Mouse (Mus musculus) c-Kit-positive CD71-positive TER-119-negative erythroid progenitor cells, embryonic 14.5 days (primary cell): ENCODE measurements around the gene Lep.

Source experiments
- DNase-seq: peaks from one replicate; pipeline ENCODE4 v3.0.0-alpha.2; 2013; ENCODE audit warnings: low read depth

The Lep gene

GRCm38 (mm10) chr6:29044029-29044428, 16.0 kb upstream of the Lep start:
- no peak for DNase-seq

DNA sequence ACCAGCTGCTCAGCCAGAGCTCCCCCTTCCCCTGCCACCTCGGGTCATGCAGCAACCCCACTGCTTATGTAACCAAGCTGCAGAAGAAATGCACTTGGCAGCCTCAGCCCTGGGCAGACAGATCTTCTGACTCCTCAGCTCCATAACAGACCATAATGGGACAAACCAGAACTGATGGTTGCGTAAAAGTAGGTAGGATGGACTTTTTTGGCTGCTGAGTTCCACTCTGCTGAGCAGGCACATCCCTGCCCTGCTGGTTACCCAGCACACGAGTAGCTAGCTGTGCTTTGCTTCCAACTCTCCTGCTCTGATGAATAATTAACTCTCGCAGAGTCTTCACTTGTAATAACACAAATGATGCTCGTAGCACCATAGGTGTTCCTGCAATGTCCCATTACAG, 10.1 kb upstream of the Lep start:
- no peak for DNase-seq

GRCm38 (mm10) chr6:29052188-29052587, 7.8 kb upstream of the Lep start:
- DNase-seq: no peak

- no peak for DNase-seq
Measured at GRCm38 (mm10) chr6:29053181-29053580, 6.8 kb upstream of the Lep start.

DNA sequence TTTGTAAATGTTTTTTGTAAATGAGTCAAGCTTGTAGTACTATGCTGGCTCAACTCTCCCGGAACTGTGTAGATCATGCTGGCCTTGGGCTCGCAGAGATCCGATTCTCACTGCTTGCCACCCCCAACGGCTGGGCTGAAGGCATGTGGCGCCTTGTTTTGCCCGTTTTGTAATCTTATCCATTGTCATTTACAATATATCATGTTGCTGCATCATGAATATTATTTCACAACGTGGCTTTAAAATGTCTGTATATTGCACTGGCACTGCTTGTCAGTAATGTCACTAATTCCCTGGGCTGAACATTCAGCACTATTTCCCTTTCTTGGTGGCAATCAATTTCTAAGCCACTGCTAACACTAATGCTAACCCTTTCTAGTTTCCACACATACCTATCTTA, 3.6 kb upstream of the Lep start:
- DNase-seq: no peak

DNA sequence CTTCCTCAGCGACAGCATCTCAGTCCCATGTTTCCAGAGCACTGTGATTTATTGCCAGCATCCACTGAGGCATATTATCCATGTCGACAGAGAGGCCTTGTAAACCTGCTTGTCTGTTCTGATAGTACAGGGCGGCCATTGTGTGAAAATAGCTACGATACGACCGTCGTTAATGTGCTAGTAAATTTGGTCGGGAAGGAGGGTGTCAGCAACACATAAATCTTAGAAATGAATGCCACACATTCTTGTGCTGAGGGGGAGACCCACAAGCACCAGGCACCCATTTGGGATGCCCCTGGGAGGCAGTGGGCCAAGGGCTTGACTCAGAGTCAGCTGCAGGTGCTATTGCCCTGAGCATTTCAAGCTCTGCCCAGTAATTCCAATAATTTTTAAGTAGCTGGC, 6.4 kb downstream of the Lep start:
- no peak for DNase-seq

DNA sequence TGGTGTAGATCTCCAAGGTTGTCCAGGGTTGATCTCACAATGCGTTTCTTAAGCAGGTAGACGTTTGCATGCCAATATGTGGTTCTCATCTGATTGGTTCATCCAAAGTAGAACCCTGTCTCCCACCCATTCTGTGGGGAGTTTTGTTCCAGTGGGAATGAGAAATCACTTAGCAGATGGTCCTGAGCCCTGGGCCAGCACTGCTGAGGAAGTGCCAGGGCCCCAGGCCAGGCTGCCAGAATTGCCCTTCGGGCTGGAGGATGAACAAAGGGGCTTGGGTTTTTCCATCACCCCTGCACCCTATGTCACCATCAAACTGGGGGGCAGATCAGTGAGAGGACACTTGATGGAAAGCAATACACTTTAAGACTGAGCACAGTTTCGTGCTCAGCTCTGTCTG, 12.2 kb downstream of the Lep start:
- no peak for DNase-seq

DNA sequence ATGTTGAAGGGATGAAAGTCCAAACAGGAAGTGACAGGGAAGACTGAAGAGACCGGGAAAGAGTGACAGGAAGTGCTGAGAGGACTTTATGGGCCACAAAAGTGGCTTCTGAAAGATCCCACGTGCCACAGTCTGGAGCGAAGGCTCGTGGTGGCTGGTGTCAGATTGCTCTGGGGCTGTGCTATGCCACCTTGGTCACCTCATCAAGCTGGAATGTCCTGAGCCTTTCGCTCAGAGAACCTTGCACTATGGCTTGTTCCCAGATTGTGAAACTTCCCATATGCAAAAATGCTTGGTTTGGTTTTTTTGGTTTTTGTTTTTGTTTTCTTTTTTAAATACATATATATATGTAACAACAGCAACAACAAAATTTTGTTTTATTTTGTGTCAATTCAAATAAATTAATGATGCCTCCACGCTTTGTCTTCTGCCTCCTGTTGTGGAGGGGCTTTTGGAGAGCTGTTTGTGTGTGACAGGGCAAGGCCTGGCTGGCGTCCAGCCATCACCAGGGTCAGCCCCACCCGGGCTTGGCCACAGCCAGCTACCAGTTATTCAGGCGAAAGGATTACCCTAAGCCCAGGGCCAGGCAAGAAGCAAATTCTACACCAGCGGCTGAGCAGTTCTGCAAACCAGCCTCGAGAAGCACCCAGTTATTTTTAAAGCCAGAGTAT, 13.6 kb downstream of the Lep start:
- no peak for DNase-seq

DNA sequence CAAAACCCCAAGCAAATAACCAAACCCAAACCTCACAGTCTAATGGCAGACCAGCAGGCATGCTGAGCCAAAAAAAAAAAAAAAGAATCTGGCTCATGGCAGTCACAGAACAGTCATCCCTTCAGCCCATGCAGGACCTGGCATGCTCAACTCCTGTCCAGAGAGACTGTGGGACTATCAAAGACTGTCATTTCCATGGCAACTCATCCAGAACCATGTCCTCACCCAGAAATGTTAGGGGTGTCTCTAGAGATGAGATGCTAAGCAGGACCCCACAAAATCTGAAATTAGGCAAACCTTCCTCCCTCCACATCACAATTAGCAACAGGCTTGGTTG, 14.1 kb downstream of the Lep start:
- no peak for DNase-seq

GRCm38 (mm10) chr6:29079291-29079690, 19.3 kb downstream of the Lep start:
- DNase-seq: no peak

GRCm38 (mm10) chr6:29081826-29082363, 21.9 kb downstream of the Lep start:
- DNase-seq: no peak

DNA sequence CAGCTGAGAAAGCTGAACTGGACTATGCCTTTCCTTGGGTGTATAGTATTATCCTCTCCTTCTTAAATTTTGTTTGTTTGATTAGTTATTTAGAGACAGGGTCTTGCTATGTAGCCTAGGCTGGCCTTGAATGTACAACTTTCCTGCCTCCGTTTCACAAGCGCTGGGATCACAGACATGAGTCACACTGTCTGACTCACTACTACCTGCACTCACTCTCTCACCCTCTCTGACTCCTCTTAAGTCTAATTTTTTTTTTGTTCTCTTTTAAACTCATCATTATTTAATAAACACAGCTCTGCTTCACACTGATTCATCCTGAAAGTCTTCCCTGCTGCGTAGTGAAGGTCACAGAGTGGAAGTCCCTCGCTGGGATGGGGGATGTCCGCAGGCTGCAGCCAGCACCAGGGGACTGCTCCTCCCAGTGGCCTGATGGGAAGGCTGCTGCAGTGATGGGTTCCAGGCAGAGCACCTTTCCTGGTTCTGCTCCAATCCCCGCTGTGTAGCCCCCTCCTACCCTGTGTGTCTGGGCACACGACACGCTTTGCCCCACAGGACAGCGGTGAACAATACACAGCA, 22.8 kb downstream of the Lep start:
- DNase-seq: no peak

GRCm38 (mm10) chr6:29084401-29084800, 24.4 kb downstream of the Lep start:
- DNase-seq: no peak

DNA sequence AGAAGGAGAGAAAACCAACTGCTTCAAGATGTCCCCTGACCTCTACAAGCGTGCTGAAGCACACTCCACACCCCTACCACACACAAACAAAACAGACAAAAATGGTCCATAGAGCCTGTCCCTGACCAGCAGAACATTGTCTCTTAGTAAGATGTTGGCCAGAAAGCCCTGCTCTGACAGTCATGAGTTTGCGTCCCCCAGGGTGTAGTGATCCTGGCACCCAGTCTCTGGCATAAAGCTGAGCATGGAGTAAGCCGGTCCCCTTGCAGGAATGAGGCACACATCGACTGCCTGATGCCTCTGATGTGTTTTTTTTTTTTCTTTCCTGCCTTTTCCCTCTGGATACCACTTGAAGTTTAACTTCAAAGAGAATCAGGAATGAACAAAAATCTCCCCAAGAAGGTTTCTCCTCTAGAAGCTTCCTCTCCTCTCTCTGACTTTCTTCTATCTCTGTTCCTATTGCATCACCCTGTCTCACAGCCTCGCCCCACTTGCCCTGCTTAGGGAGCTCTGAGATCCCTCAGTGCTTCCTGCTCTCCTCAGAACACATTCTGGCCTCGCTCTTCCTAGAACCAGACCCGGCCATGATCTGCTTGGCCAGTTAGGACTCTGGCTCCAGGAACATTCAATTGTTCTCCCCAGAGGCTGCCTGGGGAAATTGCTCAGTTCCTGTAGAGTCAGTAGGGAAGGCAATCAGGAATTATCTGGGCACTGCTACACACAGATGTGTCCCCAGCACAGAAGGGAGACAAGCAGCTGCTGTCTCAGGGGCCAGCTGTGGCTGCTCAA, 28.1 kb downstream of the Lep start:
- DNase-seq: no peak

DNA sequence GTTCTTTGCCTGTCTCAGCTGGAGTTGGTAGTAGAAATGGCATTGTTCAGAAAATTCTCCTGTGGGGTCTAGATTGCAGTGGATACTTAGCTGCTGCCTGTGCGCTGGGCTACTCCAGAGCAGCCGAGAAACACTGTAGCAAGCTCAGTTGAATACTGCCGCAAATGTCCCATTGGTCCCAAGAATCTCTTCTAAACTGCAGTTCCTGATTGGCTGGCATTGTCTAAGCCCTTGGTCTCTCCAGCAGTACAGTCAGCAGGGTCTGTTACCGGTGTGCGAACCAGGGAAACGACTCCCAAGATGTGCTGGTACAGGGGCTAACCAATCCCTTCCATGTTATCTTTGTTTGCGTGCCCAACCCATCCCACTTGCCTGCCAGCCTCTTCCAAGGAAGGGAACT, 32.2 kb downstream of the Lep start:
- DNase-seq: no peak

- no peak for DNase-seq
Measured at GRCm38 (mm10) chr6:29092904-29093303, 32.9 kb downstream of the Lep start.

DNA sequence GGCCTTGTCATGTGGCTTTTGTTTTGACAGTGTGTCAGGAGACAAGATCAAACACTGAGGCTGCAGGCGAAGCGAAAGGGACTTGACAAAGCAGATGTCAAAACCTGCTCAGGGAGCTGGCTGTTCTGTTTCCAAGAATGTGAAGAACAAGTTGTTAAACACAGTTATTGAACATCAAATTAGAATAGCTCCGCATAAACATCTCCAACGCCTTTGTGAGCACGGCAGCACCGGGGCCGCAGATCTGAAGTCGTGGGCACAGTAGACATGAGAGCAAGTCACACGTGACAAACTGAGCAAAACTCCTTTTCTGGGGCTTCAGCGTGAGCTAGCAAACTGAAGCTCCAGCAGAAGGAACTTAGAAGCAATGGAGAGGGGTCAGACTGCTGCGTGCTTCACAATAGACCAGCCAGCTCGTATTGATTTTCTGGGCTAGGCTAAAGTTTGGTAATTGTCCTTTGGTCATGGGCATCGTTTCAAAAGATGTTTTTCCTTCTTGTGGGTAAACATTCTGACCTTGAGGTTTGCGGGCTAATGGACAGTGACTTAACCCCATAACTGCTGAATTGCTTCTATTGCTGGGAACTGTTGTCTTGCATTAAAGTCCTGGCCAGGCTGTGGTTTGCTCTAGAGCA, 39.6 kb downstream of the Lep start:
- no peak for DNase-seq

- no peak for DNase-seq
Measured at GRCm38 (mm10) chr6:29100423-29100822, 40.4 kb downstream of the Lep start.

GRCm38 (mm10) chr6:29101248-29101864, 41.3 kb downstream of the Lep start:
- DNase-seq: no peak

DNA sequence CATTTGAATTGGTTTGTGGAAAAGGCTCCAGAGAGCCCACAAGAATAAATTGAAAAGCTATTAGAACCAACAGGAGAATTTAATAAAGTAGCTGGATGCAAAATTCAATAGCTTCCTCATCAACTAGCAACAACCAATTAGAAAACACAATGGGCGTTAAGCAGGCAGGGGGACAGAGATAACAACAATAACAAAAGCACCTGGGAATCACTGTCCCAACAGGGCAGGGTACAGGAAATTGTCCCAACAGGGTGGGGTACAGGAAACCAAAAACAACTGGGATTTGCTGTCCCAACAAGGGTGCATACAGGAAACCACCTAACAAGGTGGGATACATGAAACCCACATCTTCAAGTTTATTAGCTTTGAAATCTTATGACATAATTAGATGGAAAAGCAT, 48.4 kb downstream of the Lep start:
- DNase-seq: no peak

DNA sequence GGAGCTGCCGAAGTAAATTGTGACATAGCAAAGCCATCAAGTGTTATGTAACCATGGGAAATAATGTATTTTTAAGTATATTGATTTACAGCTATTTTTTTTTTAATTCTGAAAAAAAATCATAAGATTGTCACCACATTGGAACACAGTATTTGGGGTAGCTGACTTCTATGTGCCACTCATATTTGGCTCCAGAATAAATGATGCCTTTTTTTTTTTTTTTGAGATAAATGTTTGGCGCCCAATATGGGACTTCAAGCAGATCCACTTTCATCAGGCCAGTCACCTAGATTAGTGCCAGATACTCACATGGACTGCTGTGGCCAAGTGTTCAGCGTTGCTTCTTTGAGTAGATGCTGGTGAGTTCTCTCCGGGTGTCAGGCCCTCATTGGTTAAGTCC, 51.5 kb downstream of the Lep start:
- DNase-seq: no peak

- DNase-seq: no peak
Measured at GRCm38 (mm10) chr6:29115756-29116155, 55.7 kb downstream of the Lep start.
